Mouse (Mus musculus) liver, embryonic 14.5 days (tissue): Measurements from ENCODE around the gene Dtx4. TPM values are rescaled to one million over a fixed set of nuclear protein-coding genes. Genes with fewer than 3 reads are reported as not detected.

Source experiments
- ATAC-seq: fragments of 200-750 bp; cut with Nextera tagmentation; 2 replicates; pipeline ENCODE4 v1.8.0; 2017; ENCODE audit warnings: moderate number of reproducible peaks, mild to moderate bottlenecking, moderate library complexity; ENCODE audit not compliant: insufficient read depth
- DNase-seq, 3 experiments: peaks; one replicate each; pipeline ENCODE4 v3.0.0-alpha.2; 2012 to 2013; ENCODE audit warnings: low read depth in 3 of 3, low spot score in 3 of 3
- H3K27ac ChIP-seq: fragments of 300-500 bp; sonication (generic); 2 replicates; pipeline ENCODE4 v1.5.1; 2014; ENCODE audit warnings: moderate library complexity, mild to moderate bottlenecking, control low read depth, inconsistent platforms
- H3K27me3 ChIP-seq: fragments of 300-500 bp; sonication (generic); 2 replicates; pipeline ENCODE4 v1.6.1; 2014; ENCODE audit warnings: mild to moderate bottlenecking, low read length, moderate library complexity; ENCODE audit not compliant: control insufficient read depth, insufficient read depth
- H3K36me3 ChIP-seq: fragments of 300-500 bp; sonication (generic); replicated peaks from 2 replicates; pipeline ENCODE4 v1.6.1; 2014; ENCODE audit warnings: low read depth; ENCODE audit not compliant: control insufficient read depth, insufficient read depth
- H3K4me1 ChIP-seq, 2 experiments: fragments of 200-500 bp in 1 of 2; fragments of 300-500 bp in 1 of 2; sonication (generic) in 1 of 2; replicated peaks; 2 replicates each; pipeline ENCODE4 v1.6.1; 2012 to 2014; ENCODE audit warnings: antibody characterized with exemption in 1 of 2, inconsistent platforms in 1 of 2, low read length in 1 of 2; ENCODE audit not compliant: control insufficient read depth in 2 of 2, insufficient read depth in 2 of 2
- H3K4me2 ChIP-seq: fragments of 300-500 bp; sonication (generic); 2 replicates; pipeline ENCODE4 v1.6.1; 2014; ENCODE audit warnings: low read depth, mild to moderate bottlenecking, control low read depth, moderate library complexity
- H3K4me3 ChIP-seq, 2 experiments: fragments of 200-500 bp in 1 of 2; fragments of 300-500 bp in 1 of 2; sonication (generic) in 1 of 2; 2 replicates each; pipeline ENCODE4 v1.5.1; 2012 to 2014; ENCODE audit warnings: low read depth in 2 of 2, low read length in 2 of 2, mild to moderate bottlenecking in 2 of 2, control low read depth in 1 of 2, inconsistent platforms in 1 of 2, moderate library complexity in 1 of 2; ENCODE audit not compliant: insufficient read depth in 1 of 2
- H3K9ac ChIP-seq: fragments of 300-500 bp; sonication (generic); replicated peaks from 2 replicates; pipeline ENCODE4 v1.6.1; 2014; ENCODE audit warnings: mild to moderate bottlenecking, control low read depth, moderate library complexity
- H3K9me3 ChIP-seq: fragments of 300-500 bp; sonication (generic); 2 replicates; pipeline ENCODE4 v1.6.1; 2016; ENCODE audit warnings: low read length, mixed read lengths; ENCODE audit not compliant: control insufficient read depth
- CTCF ChIP-seq: IDR thresholded peaks from 2 replicates; pipeline ENCODE4 v1.5.1; 2016; ENCODE audit warnings: antibody characterized with exemption, low read depth, control low read depth
- EP300 ChIP-seq: IDR thresholded peaks from 2 replicates; pipeline ENCODE4 v1.6.1; 2016; ENCODE audit warnings: antibody characterized with exemption, low read depth
- WGBS: fragments of 180-500 bp; shearing (Covaris S2); extraction: QIAGEN DNeasy Blood & Tissue Kit; methylation state at CpG from one replicate; pipeline ENCODE4 v1.1.7; 2014; ENCODE audit not compliant: insufficient replicate concordance; 5-methylcytosine and 5-hydroxymethylcytosine counted together
- polyA plus RNA-seq, 2 experiments: library from polyadenylated mRNA; depleted of rRNA in 1 of 2; stranded (reverse) in 1 of 2; unstranded in 1 of 2; fragments of >200 nt; fragmentation: Nextera tagmentation in 1 of 2; extraction: Ambion mirVana in 1 of 2; gene quantifications; 2 replicates each; pipeline versions ENCODE4 v1.2.1 to v1.2.3; 2012 to 2014

Dtx4 gene
- polyA plus RNA-seq, 2 experiments = 1.5 to 1.6 TPM

GRCm38 (mm10) chr19:12499485-12499884 lies 1.8 kb downstream of the Dtx4 start:
- DNase-seq = no peak
- no peak for ATAC-seq
- H3K4me1 ChIP-seq = no peaks in the 10 kb centered on the region; a peak in 1 of 4 replicates
- WGBS = 29% methylated on average over 2 of the region's 2 CpGs
- no peaks in the 10 kb centered on the region for H3K36me3 ChIP-seq
- H3K9me3 ChIP-seq = no peaks in the 10 kb centered on the region
- no peak overlapping the region for H3K27ac ChIP-seq
- no peak overlapping the region for H3K9ac ChIP-seq
- no peak for TF ChIP-seq CTCF
- no peak overlapping the region for H3K4me3 ChIP-seq
- H3K27me3 ChIP-seq = peaks cover 11% of the 10 kb centered on the region
- no peak overlapping the region for H3K4me2 ChIP-seq

GRCm38 (mm10) chr19:12498941-12499340 lies 2.3 kb downstream of the Dtx4 start:
- Histone ChIP-seq H3K4me1 (no peaks in the 10 kb centered on the region; a peak in 1 of 4 replicates), H3K9ac (no peak overlapping the region), H3K9me3 (no peaks in the 10 kb centered on the region), H3K4me2 (no peak overlapping the region), H3K4me3 (no peak overlapping the region), H3K36me3 (no peaks in the 10 kb centered on the region), H3K27ac (no peak overlapping the region), H3K27me3 (peaks cover 11% of the 10 kb centered on the region)
- TF ChIP-seq CTCF = no peak
- TF ChIP-seq EP300 = no peak
- DNase-seq (no peak), ATAC-seq (no peak)
- 92% methylated on average over 1 of the region's 1 CpGs for WGBS

GRCm38 (mm10) chr19:12498321-12498720 lies 2.9 kb downstream of the Dtx4 start:
- ATAC-seq (no peak), DNase-seq (no peak)
- H3K27ac ChIP-seq = no peak overlapping the region
- H3K9ac ChIP-seq = no peak overlapping the region
- H3K4me2 ChIP-seq = no peak overlapping the region
- peaks cover 11% of the 10 kb centered on the region for H3K27me3 ChIP-seq
- no peaks in the 10 kb centered on the region for H3K36me3 ChIP-seq
- no peaks in the 10 kb centered on the region; a peak in 1 of 4 replicates for H3K4me1 ChIP-seq
- H3K9me3 ChIP-seq = no peaks in the 10 kb centered on the region
- 59% methylated on average over 4 of the region's 4 CpGs for WGBS
- no peak overlapping the region for H3K4me3 ChIP-seq
- TF ChIP-seq EP300 (no peak), CTCF (no peak)

- ATAC-seq (no peak), DNase-seq (no peak)
- Histone ChIP-seq H3K27ac (no peak overlapping the region), H3K4me3 (no peak overlapping the region), H3K9ac (no peak overlapping the region), H3K9me3 (no peaks in the 10 kb centered on the region), H3K4me1 (no peaks in the 10 kb centered on the region; a peak in 1 of 4 replicates), H3K27me3 (peaks cover 11% of the 10 kb centered on the region), H3K4me2 (no peak overlapping the region), H3K36me3 (no peaks in the 10 kb centered on the region)
- WGBS = 47% methylated on average over 2 of the region's 2 CpGs
- TF ChIP-seq CTCF = no peak
- TF ChIP-seq EP300 = no peak
Measured at GRCm38 (mm10) chr19:12497909-12498308, 3.3 kb downstream of the Dtx4 start.

- Histone ChIP-seq H3K36me3 (no peaks in the 10 kb centered on the region), H3K4me3 (no peak overlapping the region), H3K27ac (no peak overlapping the region), H3K4me1 (no peaks in the 10 kb centered on the region; a peak in 1 of 4 replicates), H3K27me3 (peaks cover 7% of the 10 kb centered on the region), H3K9ac (no peak overlapping the region), H3K9me3 (no peaks in the 10 kb centered on the region), H3K4me2 (no peak overlapping the region)
- DNase-seq = no peak
- 60% methylated on average over 2 of the region's 2 CpGs for WGBS
- TF ChIP-seq CTCF (no peak), EP300 (no peak)
- ATAC-seq = no peak
Measured at GRCm38 (mm10) chr19:12496241-12496640, 5.0 kb downstream of the Dtx4 start.
